Mouse (Mus musculus): ENCODE results near the gene Slc12a8.

DNA sequence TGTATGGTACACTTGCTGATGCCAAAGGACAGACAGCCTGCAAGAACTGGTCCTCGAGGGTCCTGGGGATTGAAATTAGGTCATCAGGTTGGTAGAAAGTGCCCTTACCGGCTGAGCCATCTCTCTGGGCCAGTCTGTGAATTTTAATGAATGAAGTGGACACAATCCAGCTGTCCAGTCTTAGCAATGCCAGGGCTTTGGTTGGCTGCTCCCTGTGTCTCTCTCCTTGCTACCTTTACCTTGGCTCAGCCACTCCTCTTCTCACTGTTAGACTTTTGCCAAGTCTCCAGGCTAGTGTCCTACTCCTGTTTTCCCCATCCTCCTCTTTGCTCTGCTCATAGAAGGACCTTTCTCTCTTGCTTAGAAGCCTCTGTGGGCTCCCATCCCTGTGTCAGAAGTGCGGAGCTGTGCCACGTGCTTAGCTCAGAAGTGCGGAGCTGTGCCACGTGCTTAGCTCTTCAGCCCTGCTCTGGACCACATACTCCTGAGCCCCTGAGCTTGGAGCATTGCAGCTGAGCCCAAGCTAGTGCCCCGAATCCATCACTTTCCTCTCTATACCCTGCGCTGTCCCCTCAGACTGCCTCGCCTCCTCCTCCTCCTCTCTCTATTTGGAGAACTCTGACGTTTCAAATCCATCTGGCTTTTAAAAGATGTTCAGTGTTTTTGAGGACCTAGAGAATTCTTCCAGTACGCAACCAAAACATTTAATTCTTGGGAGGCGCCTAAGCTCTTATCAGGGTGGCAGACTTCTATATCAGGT, 118.9 kb downstream of the Slc12a8 start:
- TF ChIP-seq NANOG (IDR thresholded peaks at IDR 0.05; ENCODE audit: borderline replicate concordance, low read length) (no peak), CTCF (conservative IDR thresholded peaks at IDR 0.05; ENCODE audit: low read length) (no peak)
